In genomic region chr11:79046561-79047155, GRCm38 (mm10) we compare ENCODE assay signal across 10 mouse cellular contexts.
A peak's percentile ranks its signal among the peaks of the same experiment; 100 is the strongest.
DNase-seq lines count a peak whose midpoint lies in the region; ATAC-seq and TF ChIP-seq lines count a peak whose summit lies in the region.
"Had no signal": no experiment of that assay in that cellular context is flagged by ENCODE, and none has a peak within 500 bp of the region (broad histone marks: within the 10 kb centered on the region; RNA-seq: fewer than 3 reads in every experiment).

No protein-coding gene starts in this region.

- 45% methylated on average over 8 of the region's 8 CpGs for WGBS in heart, adult 2 months
- WGBS in lung, embryonic 15.5 days: 52% methylated on average over 8 of the region's 8 CpGs
- 35% methylated on average over 8 of the region's 8 CpGs for WGBS in embryonic facial prominence, embryonic 11.5 days
- 90% methylated on average over 8 of the region's 8 CpGs for WGBS in thymus, adult 2 months

- ATAC-seq in lung, embryonic 15.5 days (ENCODE audit: borderline replicate concordance, extremely low read depth, low FRiP score, low TSS enrichment): no peak
- peak; percentile 64; the same call in 1 of the 2 replicates for ATAC-seq in embryonic facial prominence, embryonic 11.5 days (replicated peaks; ENCODE audit: insufficient number of reproducible peaks, low FRiP score, low TSS enrichment, low read depth)

- H3K9me3 ChIP-seq in lung, embryonic 15.5 days: no peaks in the 10 kb centered on the region
- no peaks in the 10 kb centered on the region for H3K9me3 ChIP-seq in embryonic facial prominence, embryonic 11.5 days (replicated peaks; ENCODE audit: control insufficient read depth, low read length)
- H3K9me3 ChIP-seq: hindbrain, embryonic 15.5 days had no signal

- TF ChIP-seq POLR2A in heart, adult 2 months (IDR thresholded peaks at IDR 0.05; ENCODE audit: insufficient read depth, low read depth, low read length): no peak
- TF ChIP-seq POLR2A in thymus, adult 2 months (IDR thresholded peaks at IDR 0.05; ENCODE audit: control insufficient read depth, extremely low read depth, insufficient read depth, low read length, poor library complexity): no peak

- TF ChIP-seq EP300 in heart, adult 2 months (IDR thresholded peaks at IDR 0.05; ENCODE audit: insufficient read depth, low read depth, low read length): no peak

- no peak for DNase-seq in heart, adult 2 months
- DNase-seq in heart, postnatal 10 days: no peak
- no peak for DNase-seq in lung, postnatal 36 days
- peak; percentile 18 for DNase-seq in embryonic facial prominence, embryonic 11.5 days (ENCODE audit: low spot score)
- peak; percentile 26 for DNase-seq in mesoderm, embryonic 11.5 days (ENCODE audit: low read depth, low spot score)
- DNase-seq in spleen, postnatal 10 days (ENCODE audit: low spot score in 2 of 2): no peak
- DNase-seq in thymus, adult 2 months: no peak
- DNase-seq: cerebellum, adult 18-20 months had no signal

- intact Hi-C loops in heart, adult 2 months (cut with DNase I): no loop called here
- intact Hi-C loops in heart, postnatal 10 days (cut with DNase I): no loop called here

- H3K27me3 ChIP-seq in heart, adult 2 months (ENCODE audit: control insufficient read depth, insufficient read depth, low read length): no peaks in the 10 kb centered on the region
- no peaks in the 10 kb centered on the region for H3K27me3 ChIP-seq in lung, embryonic 15.5 days
- no peaks in the 10 kb centered on the region for H3K27me3 ChIP-seq in embryonic facial prominence, embryonic 11.5 days (ENCODE audit: control insufficient read depth, insufficient read depth, low read length)
- H3K27me3 ChIP-seq in thymus, adult 2 months (ENCODE audit: control insufficient read depth, insufficient read depth, low read length): no peaks in the 10 kb centered on the region
- H3K27me3 ChIP-seq: hindbrain, embryonic 15.5 days had no signal

- no peak for TF ChIP-seq CTCF in heart, adult 2 months (IDR thresholded peaks at IDR 0.05)
- no peak for TF ChIP-seq CTCF in thymus, adult 2 months (IDR thresholded peaks at IDR 0.05; ENCODE audit: borderline replicate concordance, control insufficient read depth, extremely low read depth, insufficient read depth, low read length, poor library complexity)

- H3K4me3 ChIP-seq in heart, adult 2 months: no peak overlapping the region
- H3K4me3 ChIP-seq in lung, embryonic 15.5 days: no peak overlapping the region
- H3K4me3 ChIP-seq in embryonic facial prominence, embryonic 11.5 days (ENCODE audit: low read depth, low read length): no peak overlapping the region
- no peak overlapping the region for H3K4me3 ChIP-seq in thymus, adult 2 months (ENCODE audit: control insufficient read depth, insufficient read depth, low read length)
- H3K4me3 ChIP-seq: hindbrain, embryonic 15.5 days had no signal

- H3K4me2 ChIP-seq in lung, embryonic 15.5 days: no peak overlapping the region
- no peak overlapping the region for H3K4me2 ChIP-seq in embryonic facial prominence, embryonic 11.5 days (ENCODE audit: low read depth, low read length)
- H3K4me2 ChIP-seq: hindbrain, embryonic 15.5 days had no signal

- no peaks in the 10 kb centered on the region for H3K36me3 ChIP-seq in heart, adult 2 months (ENCODE audit: control insufficient read depth, insufficient read depth, low read length)
- peaks cover 7% of the 10 kb centered on the region; the same call in 1 of the 2 replicates for H3K36me3 ChIP-seq in lung, embryonic 15.5 days
- H3K36me3 ChIP-seq in embryonic facial prominence, embryonic 11.5 days (replicated peaks; ENCODE audit: control insufficient read depth, insufficient read depth, low read depth, low read length): no peaks in the 10 kb centered on the region; the same call in 1 of the 2 replicates
- no peaks in the 10 kb centered on the region for H3K36me3 ChIP-seq in thymus, adult 2 months (ENCODE audit: control insufficient read depth, insufficient read depth, low read length)

- peak overlapping the region; percentile 59 for H3K27ac ChIP-seq in heart, adult 2 months
- H3K27ac ChIP-seq in lung, embryonic 15.5 days: 0 out of 2 replicates have a peak overlapping the region, but pooled peaks have one; percentile 39
- 0 out of 2 replicates have a peak overlapping the region, but pooled peaks have one; percentile 41 for H3K27ac ChIP-seq in embryonic facial prominence, embryonic 11.5 days (replicated peaks; ENCODE audit: low read depth, low read length)
- no peak overlapping the region for H3K27ac ChIP-seq in thymus, adult 2 months (ENCODE audit: control insufficient read depth, insufficient read depth, low read length)
- H3K27ac ChIP-seq: hindbrain, embryonic 15.5 days had no signal

- no peak overlapping the region for H3K9ac ChIP-seq in heart, adult 2 months (ENCODE audit: low read depth, low read length)
- H3K9ac ChIP-seq in lung, embryonic 15.5 days: no peak overlapping the region
- no peak overlapping the region for H3K9ac ChIP-seq in embryonic facial prominence, embryonic 11.5 days (replicated peaks; ENCODE audit: low read length)
- H3K9ac ChIP-seq: hindbrain, embryonic 15.5 days had no signal

- H3K79me2 ChIP-seq in heart, adult 2 months (replicated peaks; ENCODE audit: control insufficient read depth, insufficient read depth, low read length): no peaks in the 10 kb centered on the region

- H3K4me1 ChIP-seq in heart, adult 2 months (ENCODE audit: control insufficient read depth, insufficient read depth, low read length): peaks cover 8% of the 10 kb centered on the region; the same call in 1 of the 2 replicates
- peaks cover 10% of the 10 kb centered on the region; the same call in 1 of the 2 replicates for H3K4me1 ChIP-seq in lung, embryonic 15.5 days
- H3K4me1 ChIP-seq in embryonic facial prominence, embryonic 11.5 days (ENCODE audit: control insufficient read depth, insufficient read depth, low read length): peaks cover 5% of the 10 kb centered on the region
- H3K4me1 ChIP-seq in thymus, adult 2 months (replicated peaks; ENCODE audit: control insufficient read depth, insufficient read depth, low read length): peaks cover 6% of the 10 kb centered on the region

Comparison
In these comparisons a context has a peak if more than half of its experiments do, and no peak if none do; other contexts are left out.
1. DNase-seq: peak in embryonic facial prominence, embryonic 11.5 days (single experiment) and mesoderm, embryonic 11.5 days (single experiment); none in heart, adult 2 months (0 of 2), heart, postnatal 10 days (0 of 2), lung, postnatal 36 days (single experiment), spleen, postnatal 10 days (0 of 2) and thymus, adult 2 months (single experiment).